Mouse (Mus musculus): Measurements from ENCODE around the gene Cfap100. TPM values are rescaled to one million over a fixed set of nuclear protein-coding genes. Genes with fewer than 3 reads are reported as not detected.

Gene Cfap100
- polyA plus RNA-seq, 1 experiment from 2014 or later: 8.4 TPM

- H3K4me3 ChIP-seq (replicated peaks): peak overlapping the region; percentile 95
- no peaks in the 10 kb centered on the region for H3K9me3 ChIP-seq
- no peaks in the 10 kb centered on the region for H3K27me3 ChIP-seq
- H3K4me2 ChIP-seq (replicated peaks): peak overlapping the region; percentile 98
- H3K9ac ChIP-seq (replicated peaks): peak overlapping the region; percentile 88
- peak overlapping the region; percentile 83 for H3K27ac ChIP-seq
- ATAC-seq: peak; percentile 88
- H3K36me3 ChIP-seq: peaks cover 24% of the 10 kb centered on the region
- H3K4me1 ChIP-seq (replicated peaks): peaks cover 33% of the 10 kb centered on the region
- WGBS: under 1% methylated on average over 85 of the region's 98 CpGs
These were observed 58.7 kb downstream of the Cfap100 start for GRCm38 (mm10) chr6:90369725-90370553.

- no peaks in the 10 kb centered on the region for H3K9me3 ChIP-seq
- H3K27ac ChIP-seq: peak within 1 kb of the TSS; percentile 83
- H3K9ac ChIP-seq (replicated peaks): peak within 1 kb of the TSS; percentile 88
- H3K36me3 ChIP-seq: peaks cover 16% of the 10 kb centered on the region
- H3K4me1 ChIP-seq (replicated peaks): peaks cover 33% of the 10 kb centered on the region
- H3K4me2 ChIP-seq (replicated peaks): peak within 1 kb of the TSS; percentile 98
- 6% methylated on average over 41 of the region's 41 CpGs for WGBS
- no peaks in the 10 kb centered on the region for H3K27me3 ChIP-seq
- ATAC-seq: peak; percentile 98
- H3K4me3 ChIP-seq (replicated peaks): peak within 1 kb of the TSS; percentile 95
These were observed 59.4 kb downstream of the Cfap100 start, which contains the start of gene Zxdc for GRCm38 (mm10) chr6:90368976-90369724. Gene Zxdc, plus strand, starts transcription at chr6:90369492.

DNA sequence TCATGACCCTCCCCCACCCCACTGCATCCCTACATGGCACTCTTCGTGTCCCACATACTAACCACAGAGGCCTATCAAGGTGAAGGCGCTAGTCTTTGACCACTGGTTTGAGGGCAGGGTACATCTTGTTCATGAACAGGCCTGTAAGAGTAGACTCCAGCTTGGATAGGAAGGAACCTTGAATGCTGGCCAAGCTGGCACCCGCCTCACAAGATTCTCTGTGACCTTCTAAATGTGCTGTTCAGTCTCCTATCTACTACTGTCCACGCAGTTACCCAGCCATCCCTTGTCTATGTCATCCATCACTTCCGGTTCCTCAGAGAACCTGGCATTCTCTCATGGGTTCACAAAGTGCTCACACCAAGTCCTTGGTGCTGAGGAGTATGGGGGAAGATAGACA lies 65.3 kb downstream of the Cfap100 start:
- Histone ChIP-seq H3K4me3 (replicated peaks) (no peak overlapping the region), H3K4me2 (replicated peaks) (no peak overlapping the region), H3K27ac (no peak overlapping the region), H3K36me3 (no peaks in the 10 kb centered on the region), H3K9me3 (no peaks in the 10 kb centered on the region), H3K9ac (replicated peaks) (no peak overlapping the region), H3K4me1 (replicated peaks) (0 out of 2 replicates have a peak, but pooled peaks cover 7% of the 10 kb centered on the region), H3K27me3 (no peaks in the 10 kb centered on the region)
- no peak for ATAC-seq
- 86% methylated on average over 5 of the region's 5 CpGs for WGBS

DNA sequence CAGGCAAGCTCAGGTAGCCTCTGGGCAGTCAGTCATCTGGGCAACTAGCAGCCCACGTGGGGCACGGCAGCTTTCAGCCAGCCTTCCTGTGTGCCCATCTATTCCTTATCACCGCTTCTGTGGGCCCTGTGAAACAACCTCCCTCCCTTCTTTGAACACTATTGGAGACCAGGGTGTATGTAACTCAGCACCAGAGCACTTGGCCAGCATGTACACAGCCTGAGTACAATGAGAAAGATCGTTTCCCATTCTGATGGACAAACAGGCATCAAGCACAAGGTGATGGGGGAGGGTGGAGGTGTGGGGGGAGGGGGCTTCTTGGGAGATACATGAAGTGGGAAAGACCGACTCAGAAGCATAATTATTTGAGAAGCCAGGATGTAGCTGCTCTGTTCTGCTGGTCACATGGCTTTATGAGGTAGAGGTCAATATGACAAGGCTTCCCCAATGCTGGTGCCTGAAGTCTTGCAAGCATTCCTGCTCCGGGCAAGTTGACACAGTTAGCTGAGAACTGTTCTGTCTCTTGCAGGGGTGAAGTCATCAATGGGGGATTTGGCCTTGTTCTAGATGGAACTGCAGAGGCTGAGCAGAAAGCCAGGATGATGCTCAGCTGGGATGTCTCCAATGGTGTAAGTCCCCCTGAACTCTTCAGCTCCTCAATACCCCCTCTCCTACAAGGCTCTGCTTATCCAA lies 67.5 kb downstream of the Cfap100 start:
- Histone ChIP-seq H3K27me3 (no peaks in the 10 kb centered on the region), H3K9me3 (no peaks in the 10 kb centered on the region), H3K4me2 (replicated peaks) (no peak overlapping the region), H3K9ac (replicated peaks) (no peak overlapping the region), H3K36me3 (no peaks in the 10 kb centered on the region), H3K27ac (no peak overlapping the region), H3K4me3 (replicated peaks) (no peak overlapping the region), H3K4me1 (replicated peaks) (0 out of 2 replicates have a peak, but pooled peaks cover 7% of the 10 kb centered on the region)
- no peak for ATAC-seq
- WGBS: 91% methylated on average over 6 of the region's 6 CpGs

- no peak overlapping the region for H3K27ac ChIP-seq
- peak; percentile 51; the same call in 1 of the 2 replicates for ATAC-seq
These were observed 68.4 kb downstream of the Cfap100 start for GRCm38 (mm10) chr6:90360024-90360781.

DNA sequence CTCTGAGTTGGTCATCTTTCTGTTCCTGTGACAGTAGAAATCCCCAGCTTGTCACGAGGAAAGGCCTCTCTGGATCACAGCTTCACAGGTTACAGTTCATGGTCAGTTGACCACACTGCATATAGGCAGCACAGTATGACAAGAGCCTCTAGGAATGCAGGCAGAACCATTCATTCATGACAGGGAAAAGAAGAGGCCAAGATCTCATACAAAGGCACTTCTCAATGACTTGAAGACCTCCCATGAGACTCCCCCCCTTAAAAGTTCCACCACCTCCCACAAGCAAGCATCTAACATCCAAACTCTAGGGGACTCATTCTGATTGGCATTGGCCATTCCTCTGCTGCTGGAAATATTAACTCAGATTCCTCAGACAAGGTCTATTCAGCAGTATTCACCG lies 69.2 kb downstream of the Cfap100 start:
- H3K4me3 ChIP-seq (replicated peaks): no peak overlapping the region
- no peak for ATAC-seq
- H3K9me3 ChIP-seq: no peaks in the 10 kb centered on the region
- H3K27me3 ChIP-seq: no peaks in the 10 kb centered on the region
- H3K9ac ChIP-seq (replicated peaks): no peak overlapping the region
- 56% methylated on average over 2 of the region's 2 CpGs for WGBS
- no peaks in the 10 kb centered on the region for H3K36me3 ChIP-seq
- no peak overlapping the region for H3K4me2 ChIP-seq (replicated peaks)
- no peak overlapping the region for H3K27ac ChIP-seq
- H3K4me1 ChIP-seq (replicated peaks): 0 out of 2 replicates have a peak, but pooled peaks cover 7% of the 10 kb centered on the region

More at GRCm38 (mm10) chr6:90360024-90360781, 68.4 kb downstream of the Cfap100 start:
- H3K9me3 ChIP-seq: no peaks in the 10 kb centered on the region
- no peak overlapping the region for H3K4me3 ChIP-seq (replicated peaks)
- H3K36me3 ChIP-seq: no peaks in the 10 kb centered on the region
- 0 out of 2 replicates have a peak, but pooled peaks cover 7% of the 10 kb centered on the region for H3K4me1 ChIP-seq (replicated peaks)
- H3K27me3 ChIP-seq: no peaks in the 10 kb centered on the region
- H3K9ac ChIP-seq (replicated peaks): no peak overlapping the region
- WGBS: 61% methylated on average over 7 of the region's 7 CpGs
- H3K4me2 ChIP-seq (replicated peaks): no peak overlapping the region

DNA sequence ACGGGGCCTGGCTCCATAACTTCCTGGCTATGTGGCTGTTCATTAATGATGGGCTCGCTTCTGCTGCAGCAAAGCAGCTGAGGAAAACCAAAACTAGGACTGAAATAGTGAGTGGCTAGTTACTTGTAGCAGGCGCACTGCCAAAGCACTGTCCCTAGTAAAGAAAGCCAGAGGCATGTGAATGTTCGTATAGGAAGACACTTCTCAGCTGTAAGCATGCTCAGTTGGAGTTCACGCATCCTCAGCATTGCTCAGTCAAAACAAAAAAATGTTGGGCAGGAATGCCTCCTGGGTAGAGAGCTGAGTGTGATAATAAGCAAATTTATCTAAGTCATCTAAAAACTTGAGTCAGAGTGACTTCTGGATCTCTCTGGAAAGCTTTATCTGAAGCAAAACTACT lies 70.5 kb downstream of the Cfap100 start:
- Histone ChIP-seq H3K4me2 (replicated peaks) (no peak overlapping the region), H3K36me3 (no peaks in the 10 kb centered on the region), H3K9ac (replicated peaks) (no peak overlapping the region), H3K4me1 (replicated peaks) (0 out of 2 replicates have a peak, but pooled peaks cover 7% of the 10 kb centered on the region), H3K9me3 (no peaks in the 10 kb centered on the region), H3K4me3 (replicated peaks) (no peak overlapping the region), H3K27me3 (no peaks in the 10 kb centered on the region), H3K27ac (no peak overlapping the region)
- WGBS: 79% methylated on average over 5 of the region's 5 CpGs
- no peak for ATAC-seq

Other genes with a start within 250 kb of the Cfap100 start
- gene V1ra8, start 226.0 kb downstream of the Cfap100 start, polyA plus RNA-seq (2015; fragmentation: Nextera tagmentation; extraction: Ambion mirVana): not detected in 2 replicates
- gene Vmn1r53, start 204.4 kb downstream of the Cfap100 start, polyA plus RNA-seq (2015; fragmentation: Nextera tagmentation; extraction: Ambion mirVana): not detected in 2 replicates
- not detected in 2 replicates for gene Vmn1r54, start 182.5 kb downstream of the Cfap100 start, polyA plus RNA-seq (2015; fragmentation: Nextera tagmentation; extraction: Ambion mirVana)
- not detected in 2 replicates for gene BC048671, start 127.6 kb downstream of the Cfap100 start, polyA plus RNA-seq (2015; fragmentation: Nextera tagmentation; extraction: Ambion mirVana)
- not detected in 2 replicates for gene Chst13, start 103.6 kb downstream of the Cfap100 start, polyA plus RNA-seq (2015; fragmentation: Nextera tagmentation; extraction: Ambion mirVana)
- gene Uroc1, start 95.5 kb downstream of the Cfap100 start, polyA plus RNA-seq (2015; fragmentation: Nextera tagmentation; extraction: Ambion mirVana): not detected in 2 replicates
- gene Zxdc, start 59.3 kb downstream of the Cfap100 start, polyA plus RNA-seq (2015; fragmentation: Nextera tagmentation; extraction: Ambion mirVana): 11.0 TPM in 2 replicates
- gene Klf15, start 33.8 kb upstream of the Cfap100 start, polyA plus RNA-seq (2015; fragmentation: Nextera tagmentation; extraction: Ambion mirVana): 8.7 and 9.0 TPM in 2 replicates
- 28.3 and 30.8 TPM in 2 replicates for gene Aldh1l1, start 57.6 kb upstream of the Cfap100 start, polyA plus RNA-seq (2015; fragmentation: Nextera tagmentation; extraction: Ambion mirVana)
- 3.3 and 3.6 TPM in 2 replicates for gene Slc41a3, start 175.9 kb upstream of the Cfap100 start, polyA plus RNA-seq (2015; fragmentation: Nextera tagmentation; extraction: Ambion mirVana)

Data from midbrain, embryonic 13.5 days (tissue).